ENCODE assay signal across 8 mouse cellular contexts in the genomic region with DNA sequence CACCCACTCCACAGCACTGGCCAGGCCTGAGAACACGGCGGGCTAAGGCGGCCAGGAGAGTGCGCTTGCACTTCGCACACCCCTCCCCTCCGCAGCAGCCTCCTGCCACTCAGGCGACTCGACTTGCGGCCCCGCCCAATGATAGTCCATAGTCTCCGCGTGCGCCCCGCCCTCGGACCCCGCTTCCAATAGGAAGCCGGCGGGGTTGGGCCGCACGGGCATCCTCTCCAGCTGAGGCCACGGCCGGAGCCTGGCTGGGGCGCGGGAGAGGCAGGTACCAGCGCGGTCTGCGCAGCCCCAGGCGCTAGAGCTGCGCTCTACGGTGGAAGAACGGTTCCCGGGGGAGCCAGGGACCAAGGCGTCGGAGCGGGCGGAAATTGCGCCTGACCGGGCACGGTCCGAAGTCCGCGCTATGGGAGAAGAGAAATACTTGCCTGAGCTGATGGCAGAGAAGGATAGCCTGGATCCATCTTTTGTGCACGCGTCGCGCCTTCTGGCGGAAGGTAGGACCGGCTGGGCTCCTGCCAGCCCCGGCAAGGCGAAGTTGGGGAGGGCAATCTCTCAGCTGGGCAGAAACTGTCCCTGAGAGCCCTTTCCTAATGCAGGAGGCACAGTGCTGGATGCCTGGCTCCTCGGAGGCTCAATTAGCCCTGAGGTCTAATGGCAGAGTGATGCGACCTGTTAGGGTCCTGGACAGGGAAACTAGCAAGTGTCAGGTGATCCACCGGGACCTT. TPM values are rescaled to one million over a fixed set of nuclear protein-coding genes. Genes with fewer than 3 reads are reported as not detected.
DNase-seq lines count a peak whose midpoint lies in the region; ATAC-seq and TF ChIP-seq lines count a peak whose summit lies in the region.

A gene (plus strand): TSS at position 209 of the 734 bp plus-strand sequence.

- no peaks in the 10 kb centered on the region for H3K36me3 ChIP-seq in thymus, adult 2 months (ENCODE audit: control insufficient read depth, insufficient read depth, low read length)
- no peaks in the 10 kb centered on the region for H3K36me3 ChIP-seq in forebrain, embryonic 10.5 days (replicated peaks)
- no peaks in the 10 kb centered on the region for H3K36me3 ChIP-seq in heart, embryonic 15.5 days
- no peaks in the 10 kb centered on the region for H3K36me3 ChIP-seq in limb, embryonic 15.5 days
- no peaks in the 10 kb centered on the region for H3K36me3 ChIP-seq in neural tube, embryonic 11.5 days (ENCODE audit: control insufficient read depth, insufficient read depth, low read length)

- H3K27me3 ChIP-seq in thymus, adult 2 months (ENCODE audit: control insufficient read depth, insufficient read depth, low read length): no peaks in the 10 kb centered on the region
- peaks cover 23% of the 10 kb centered on the region for H3K27me3 ChIP-seq in forebrain, embryonic 10.5 days (ENCODE audit: poor library complexity, severe bottlenecking)
- H3K27me3 ChIP-seq in heart, embryonic 15.5 days: peaks cover 23% of the 10 kb centered on the region
- H3K27me3 ChIP-seq in limb, embryonic 15.5 days: peaks cover 17% of the 10 kb centered on the region
- 0 out of 2 replicates have a peak, but pooled peaks cover 4% of the 10 kb centered on the region for H3K27me3 ChIP-seq in neural tube, embryonic 11.5 days (ENCODE audit: control insufficient read depth, insufficient read depth, low read length)

- no peak within 1 kb of the TSS for H3K4me3 ChIP-seq in thymus, adult 2 months (ENCODE audit: control insufficient read depth, insufficient read depth, low read length)
- peak within 1 kb of the TSS; percentile 57 for H3K4me3 ChIP-seq in forebrain, embryonic 10.5 days
- H3K4me3 ChIP-seq in heart, embryonic 15.5 days: peak within 1 kb of the TSS; percentile 57
- H3K4me3 ChIP-seq in limb, embryonic 15.5 days: peak within 1 kb of the TSS; percentile 52
- H3K4me3 ChIP-seq in neural tube, embryonic 11.5 days (ENCODE audit: low read depth, low read length): peak within 1 kb of the TSS; percentile 50

- peak within 1 kb of the TSS; percentile 91 for H3K4me2 ChIP-seq in heart, embryonic 15.5 days
- peak within 1 kb of the TSS; percentile 94 for H3K4me2 ChIP-seq in limb, embryonic 15.5 days
- peak within 1 kb of the TSS; percentile 59 for H3K4me2 ChIP-seq in neural tube, embryonic 11.5 days (ENCODE audit: low read depth)

- no peaks in the 10 kb centered on the region for H3K9me3 ChIP-seq in forebrain, embryonic 10.5 days
- no peaks in the 10 kb centered on the region for H3K9me3 ChIP-seq in heart, embryonic 15.5 days (replicated peaks)
- no peaks in the 10 kb centered on the region for H3K9me3 ChIP-seq in limb, embryonic 15.5 days
- H3K9me3 ChIP-seq in neural tube, embryonic 11.5 days (ENCODE audit: control insufficient read depth, low read length): no peaks in the 10 kb centered on the region

- ATAC-seq in heart, embryonic 15.5 days (replicated peaks; ENCODE audit: insufficient number of reproducible peaks, insufficient read depth, low FRiP score, low read depth): peak; percentile 99
- ATAC-seq in limb, embryonic 15.5 days (ENCODE audit: insufficient number of reproducible peaks, low FRiP score, low TSS enrichment, low read depth): peak; percentile 96
- peak; percentile 100 for ATAC-seq in neural tube, embryonic 11.5 days (ENCODE audit: insufficient read depth, low FRiP score, low TSS enrichment)

- peak within 1 kb of the TSS; percentile 36; the same call in 1 of the 2 replicates for H3K9ac ChIP-seq in heart, embryonic 15.5 days
- peak within 1 kb of the TSS; percentile 40 for H3K9ac ChIP-seq in limb, embryonic 15.5 days
- H3K9ac ChIP-seq in neural tube, embryonic 11.5 days (ENCODE audit: low read length): peak within 1 kb of the TSS; percentile 56

- no peak within 1 kb of the TSS for H3K27ac ChIP-seq in thymus, adult 2 months (ENCODE audit: control insufficient read depth, insufficient read depth, low read length)
- H3K27ac ChIP-seq in forebrain, embryonic 10.5 days: peak within 1 kb of the TSS; percentile 76
- H3K27ac ChIP-seq in heart, embryonic 15.5 days: no peak within 1 kb of the TSS
- H3K27ac ChIP-seq in limb, embryonic 15.5 days: no peak within 1 kb of the TSS
- H3K27ac ChIP-seq in neural tube, embryonic 11.5 days (ENCODE audit: low read depth, low read length): peak within 1 kb of the TSS; percentile 60

- no peak for TF ChIP-seq CTCF in thymus, adult 2 months (IDR thresholded peaks at IDR 0.05; ENCODE audit: borderline replicate concordance, control insufficient read depth, extremely low read depth, insufficient read depth, low read length, poor library complexity)

- 6% methylated on average over 53 of the region's 53 CpGs for WGBS in thymus, adult 2 months
- under 1% methylated on average over 53 of the region's 53 CpGs for WGBS in forebrain, embryonic 10.5 days
- WGBS in heart, embryonic 15.5 days: under 1% methylated on average over 53 of the region's 53 CpGs
- under 1% methylated on average over 53 of the region's 53 CpGs for WGBS in limb, embryonic 15.5 days
- WGBS in neural tube, embryonic 11.5 days: under 1% methylated on average over 53 of the region's 53 CpGs

- H3K4me1 ChIP-seq in thymus, adult 2 months (replicated peaks; ENCODE audit: control insufficient read depth, insufficient read depth, low read length): no peaks in the 10 kb centered on the region
- peaks cover 6% of the 10 kb centered on the region for H3K4me1 ChIP-seq in forebrain, embryonic 10.5 days
- peaks cover 9% of the 10 kb centered on the region for H3K4me1 ChIP-seq in heart, embryonic 15.5 days (replicated peaks)
- H3K4me1 ChIP-seq in limb, embryonic 15.5 days: peaks cover 9% of the 10 kb centered on the region
- H3K4me1 ChIP-seq in neural tube, embryonic 11.5 days (ENCODE audit: control insufficient read depth, insufficient read depth, low read length): no peaks in the 10 kb centered on the region

- TF ChIP-seq POLR2A in thymus, adult 2 months (IDR thresholded peaks at IDR 0.05; ENCODE audit: control insufficient read depth, extremely low read depth, insufficient read depth, low read length, poor library complexity): no peak

- DNase-seq in thymus, postnatal 36 days: peak; percentile 5 to 10
- no peak for DNase-seq in thymus, adult 2 months
- peak; percentile 89 for DNase-seq in forebrain, embryonic 10.5 days (ENCODE audit: extremely low spot score, low spot score)
- peak; percentile 90 for DNase-seq in kidney, postnatal 10 days
- peak; percentile 95 for DNase-seq in neural tube, embryonic 11.5 days (ENCODE audit: low spot score)
- peak; percentile 15 to 39 for DNase-seq in urinary bladder, adult 18-20 months (ENCODE audit: low spot score in 2 of 2)

RNA-seq across cellular contexts. Expression of the gene that starts here (rescaled TPM):
- polyA plus RNA-seq in thymus, adult 2 months (2012; rRNA removed): 0.13 and 0.15 TPM in 2 replicates
- 6.2 and 7.1 TPM in 2 replicates for polyA plus RNA-seq in forebrain, embryonic 10.5 days (2016; fragmentation: Nextera tagmentation; extraction: Ambion mirVana)
- polyA plus RNA-seq in heart, embryonic 15.5 days (2015; fragmentation: Nextera tagmentation; extraction: Ambion mirVana): 1.6 TPM in 2 replicates
- polyA plus RNA-seq in limb, embryonic 15.5 days (2015; fragmentation: Nextera tagmentation; extraction: Ambion mirVana): 3.0 and 3.8 TPM in 2 replicates
- 10.5 and 11.8 TPM in 2 replicates for polyA plus RNA-seq in neural tube, embryonic 11.5 days (2014; fragmentation: Nextera tagmentation; extraction: Ambion mirVana)

Comparison
In these comparisons a context has a peak if more than half of its experiments do, and no peak if none do; other contexts are left out.
1. H3K27ac ChIP-seq: peak in forebrain, embryonic 10.5 days (single experiment) and neural tube, embryonic 11.5 days (single experiment); none in thymus, adult 2 months (single experiment), heart, embryonic 15.5 days (single experiment) and limb, embryonic 15.5 days (single experiment).
2. Peak in every context shown above with its lines, with median percentiles within 50 percentile points of each other: ATAC-seq, H3K4me2 ChIP-seq and H3K9ac ChIP-seq.